Mouse (Mus musculus) liver, embryonic 14.5 days (tissue): ENCODE measurements around the gene Rtl5. TPM values are rescaled to one million over a fixed set of nuclear protein-coding genes. Genes with fewer than 3 reads are reported as not detected.

Experiments
- ATAC-seq: fragments of 200-750 bp; cut with Nextera tagmentation; 2 replicates; pipeline ENCODE4 v1.8.0; 2017; ENCODE audit warnings: moderate number of reproducible peaks, mild to moderate bottlenecking, moderate library complexity; ENCODE audit not compliant: insufficient read depth
- DNase-seq, 3 experiments: peaks; one replicate each; pipeline ENCODE4 v3.0.0-alpha.2; 2012 to 2013; ENCODE audit warnings: low read depth in 3 of 3, low spot score in 3 of 3
- H3K27ac ChIP-seq: fragments of 300-500 bp; sonication (generic); 2 replicates; pipeline ENCODE4 v1.5.1; 2014; ENCODE audit warnings: moderate library complexity, mild to moderate bottlenecking, control low read depth, inconsistent platforms
- H3K27me3 ChIP-seq: fragments of 300-500 bp; sonication (generic); 2 replicates; pipeline ENCODE4 v1.6.1; 2014; ENCODE audit warnings: mild to moderate bottlenecking, low read length, moderate library complexity; ENCODE audit not compliant: control insufficient read depth, insufficient read depth
- H3K36me3 ChIP-seq: fragments of 300-500 bp; sonication (generic); replicated peaks from 2 replicates; pipeline ENCODE4 v1.6.1; 2014; ENCODE audit warnings: low read depth; ENCODE audit not compliant: control insufficient read depth, insufficient read depth
- H3K4me1 ChIP-seq, 2 experiments: fragments of 200-500 bp in 1 of 2; fragments of 300-500 bp in 1 of 2; sonication (generic) in 1 of 2; replicated peaks; 2 replicates each; pipeline ENCODE4 v1.6.1; 2012 to 2014; ENCODE audit warnings: antibody characterized with exemption in 1 of 2, inconsistent platforms in 1 of 2, low read length in 1 of 2; ENCODE audit not compliant: control insufficient read depth in 2 of 2, insufficient read depth in 2 of 2
- H3K4me2 ChIP-seq: fragments of 300-500 bp; sonication (generic); 2 replicates; pipeline ENCODE4 v1.6.1; 2014; ENCODE audit warnings: low read depth, mild to moderate bottlenecking, control low read depth, moderate library complexity
- H3K4me3 ChIP-seq, 2 experiments: fragments of 200-500 bp in 1 of 2; fragments of 300-500 bp in 1 of 2; sonication (generic) in 1 of 2; 2 replicates each; pipeline ENCODE4 v1.5.1; 2012 to 2014; ENCODE audit warnings: low read depth in 2 of 2, low read length in 2 of 2, mild to moderate bottlenecking in 2 of 2, control low read depth in 1 of 2, inconsistent platforms in 1 of 2, moderate library complexity in 1 of 2; ENCODE audit not compliant: insufficient read depth in 1 of 2
- H3K9ac ChIP-seq: fragments of 300-500 bp; sonication (generic); replicated peaks from 2 replicates; pipeline ENCODE4 v1.6.1; 2014; ENCODE audit warnings: mild to moderate bottlenecking, control low read depth, moderate library complexity
- H3K9me3 ChIP-seq: fragments of 300-500 bp; sonication (generic); 2 replicates; pipeline ENCODE4 v1.6.1; 2016; ENCODE audit warnings: low read length, mixed read lengths; ENCODE audit not compliant: control insufficient read depth
- CTCF ChIP-seq: IDR thresholded peaks from 2 replicates; pipeline ENCODE4 v1.5.1; 2016; ENCODE audit warnings: antibody characterized with exemption, low read depth, control low read depth
- EP300 ChIP-seq: IDR thresholded peaks from 2 replicates; pipeline ENCODE4 v1.6.1; 2016; ENCODE audit warnings: antibody characterized with exemption, low read depth
- WGBS: fragments of 180-500 bp; shearing (Covaris S2); extraction: QIAGEN DNeasy Blood & Tissue Kit; methylation state at CpG from one replicate; pipeline ENCODE4 v1.1.7; 2014; ENCODE audit not compliant: insufficient replicate concordance; 5-methylcytosine and 5-hydroxymethylcytosine counted together
- polyA plus RNA-seq, 2 experiments: library from polyadenylated mRNA; depleted of rRNA in 1 of 2; stranded (reverse) in 1 of 2; unstranded in 1 of 2; fragments of >200 nt; fragmentation: Nextera tagmentation in 1 of 2; extraction: Ambion mirVana in 1 of 2; gene quantifications; 2 replicates each; pipeline versions ENCODE4 v1.2.1 to v1.2.3; 2012 to 2014

The Rtl5 gene
- polyA plus RNA-seq, 2 experiments: 0.04 to 1.1 TPM

GRCm38 (mm10) chrX:102054009-102054408 lies 17.1 kb downstream of the Rtl5 start:
- H3K4me1 ChIP-seq: no peaks in the 10 kb centered on the region
- no peak overlapping the region for H3K4me3 ChIP-seq
- H3K27ac ChIP-seq: no peak overlapping the region
- no peak for DNase-seq
- no peak for TF ChIP-seq EP300
- TF ChIP-seq CTCF: no peak
- H3K9ac ChIP-seq: no peak overlapping the region
- ATAC-seq: no peak
- no peaks in the 10 kb centered on the region for H3K36me3 ChIP-seq
- H3K27me3 ChIP-seq: no peaks in the 10 kb centered on the region
- H3K9me3 ChIP-seq: no peaks in the 10 kb centered on the region
- no peak overlapping the region for H3K4me2 ChIP-seq
- 60% methylated on average over 4 of the region's 4 CpGs for WGBS

GRCm38 (mm10) chrX:102053371-102053770 lies 17.7 kb downstream of the Rtl5 start:
- DNase-seq (no peak), ATAC-seq (no peak)
- H3K4me2 ChIP-seq: no peak overlapping the region
- no peaks in the 10 kb centered on the region for H3K36me3 ChIP-seq
- no peak overlapping the region for H3K9ac ChIP-seq
- WGBS: 56% methylated on average over 2 of the region's 2 CpGs
- no peaks in the 10 kb centered on the region for H3K4me1 ChIP-seq
- H3K27me3 ChIP-seq: no peaks in the 10 kb centered on the region
- TF ChIP-seq CTCF: no peak
- no peak for TF ChIP-seq EP300
- H3K4me3 ChIP-seq: no peak overlapping the region
- H3K27ac ChIP-seq: no peak overlapping the region
- no peaks in the 10 kb centered on the region for H3K9me3 ChIP-seq

- H3K9ac ChIP-seq: no peak overlapping the region
- WGBS: 47% methylated on average over 4 of the region's 4 CpGs
- H3K4me3 ChIP-seq: no peak overlapping the region
- H3K36me3 ChIP-seq: no peaks in the 10 kb centered on the region
- no peaks in the 10 kb centered on the region for H3K9me3 ChIP-seq
- DNase-seq: no peak
- H3K27me3 ChIP-seq: no peaks in the 10 kb centered on the region
- H3K27ac ChIP-seq: no peak overlapping the region
- no peak for ATAC-seq
- no peak overlapping the region for H3K4me2 ChIP-seq
- H3K4me1 ChIP-seq: no peaks in the 10 kb centered on the region
- TF ChIP-seq CTCF (no peak), EP300 (no peak)
Observed at GRCm38 (mm10) chrX:102051225-102051624, 19.9 kb downstream of the Rtl5 start.

- H3K4me3 ChIP-seq: no peak overlapping the region
- no peaks in the 10 kb centered on the region; a peak in 1 of 4 replicates for H3K4me1 ChIP-seq
- H3K36me3 ChIP-seq: no peaks in the 10 kb centered on the region
- no peak overlapping the region for H3K27ac ChIP-seq
- no peaks in the 10 kb centered on the region for H3K27me3 ChIP-seq
- 56% methylated on average over 6 of the region's 6 CpGs for WGBS
- no peak for TF ChIP-seq CTCF
- no peak for TF ChIP-seq EP300
- no peak for DNase-seq
- H3K9me3 ChIP-seq: no peaks in the 10 kb centered on the region
- no peak overlapping the region for H3K9ac ChIP-seq
- ATAC-seq: no peak
- H3K4me2 ChIP-seq: no peak overlapping the region
Observed at GRCm38 (mm10) chrX:102050552-102050951, 20.6 kb downstream of the Rtl5 start.

- no peak overlapping the region for H3K4me3 ChIP-seq
- 37% methylated on average over 4 of the region's 4 CpGs for WGBS
- H3K4me2 ChIP-seq: no peak overlapping the region
- DNase-seq: no peak
- no peak overlapping the region for H3K9ac ChIP-seq
- no peaks in the 10 kb centered on the region; a peak in 1 of 4 replicates for H3K4me1 ChIP-seq
- no peak for ATAC-seq
- H3K27ac ChIP-seq: no peak overlapping the region
- no peaks in the 10 kb centered on the region for H3K9me3 ChIP-seq
- no peaks in the 10 kb centered on the region for H3K36me3 ChIP-seq
- TF ChIP-seq CTCF (no peak), EP300 (no peak)
- H3K27me3 ChIP-seq: no peaks in the 10 kb centered on the region
Observed at GRCm38 (mm10) chrX:102042386-102042785, 28.7 kb downstream of the Rtl5 start.
